Mouse (Mus musculus) hindbrain, postnatal 0 days (tissue): ENCODE results near the gene Emc9. TPM values are rescaled to one million over a fixed set of nuclear protein-coding genes. Genes with fewer than 3 reads are reported as not detected.

Experiments
- ATAC-seq: fragments of 200-750 bp; cut with Nextera tagmentation; 2 replicates; pipeline ENCODE4 v1.8.0; 2017; ENCODE audit warnings: mild to moderate bottlenecking, moderate TSS enrichment, moderate library complexity
- DNase-seq: peaks from one replicate; pipeline ENCODE4 v3.0.0-alpha.2; 2015; ENCODE audit warnings: low spot score
- H3K27ac ChIP-seq: fragments of 300-500 bp; sonication (generic); 2 replicates; pipeline ENCODE4 v1.5.1; 2014; ENCODE audit warnings: mild to moderate bottlenecking
- H3K27me3 ChIP-seq: fragments of 300-500 bp; sonication (generic); 2 replicates; pipeline ENCODE4 v1.6.1; 2014; ENCODE audit warnings: low read length, mixed read lengths; ENCODE audit not compliant: insufficient read depth
- H3K36me3 ChIP-seq: fragments of 300-500 bp; sonication (generic); 2 replicates; pipeline ENCODE4 v1.6.1; 2014; ENCODE audit warnings: low read length, mixed read lengths; ENCODE audit not compliant: insufficient read depth
- H3K4me1 ChIP-seq: fragments of 300-500 bp; sonication (generic); 2 replicates; pipeline ENCODE4 v1.6.1; 2014; ENCODE audit warnings: antibody characterized with exemption, low read length, mixed read lengths; ENCODE audit not compliant: insufficient read depth
- H3K4me2 ChIP-seq: fragments of 300-500 bp; sonication (generic); 2 replicates; pipeline ENCODE4 v1.6.1; 2014; ENCODE audit warnings: low read depth, mild to moderate bottlenecking, low read length, moderate library complexity, mixed read lengths
- H3K4me3 ChIP-seq: fragments of 300-500 bp; sonication (generic); 2 replicates; pipeline ENCODE4 v1.5.1; 2014; ENCODE audit warnings: low read length
- H3K9ac ChIP-seq: fragments of 300-500 bp; sonication (generic); replicated peaks from 2 replicates; pipeline ENCODE4 v1.6.1; 2014; ENCODE audit warnings: mild to moderate bottlenecking, low read length, moderate library complexity, mixed read lengths
- H3K9me3 ChIP-seq: fragments of 300-500 bp; sonication (generic); 2 replicates; pipeline ENCODE4 v1.6.1; 2016; ENCODE audit warnings: low read length, mixed read lengths
- CTCF ChIP-seq: IDR thresholded peaks from 2 replicates; pipeline ENCODE4 v1.5.1; 2016; ENCODE audit warnings: antibody characterized with exemption, control low read depth, low read depth
- WGBS: fragments of 180-500 bp; shearing (Covaris S2); extraction: QIAGEN DNeasy Blood & Tissue Kit; methylation state at CpG from one replicate; pipeline ENCODE4 v1.1.7; 2014; 5-methylcytosine and 5-hydroxymethylcytosine counted together
- polyA plus RNA-seq: library from polyadenylated mRNA; unstranded; fragments of >200 nt; fragmentation: Nextera tagmentation; extraction: Ambion mirVana; gene quantifications from 2 replicates; pipeline ENCODE4 v1.2.1, GENCODE M21; 2015
- total RNA-seq: library from RNA; depleted of rRNA; stranded (reverse); fragments of >200 nt; gene quantifications from 2 replicates; pipeline ENCODE4 v1.2.3, GENCODE M21; 2014

The Emc9 gene
- total and polyA plus RNA-seq, 2 experiments from 2014 or later = 51.6 to 79.0 TPM

DNA sequence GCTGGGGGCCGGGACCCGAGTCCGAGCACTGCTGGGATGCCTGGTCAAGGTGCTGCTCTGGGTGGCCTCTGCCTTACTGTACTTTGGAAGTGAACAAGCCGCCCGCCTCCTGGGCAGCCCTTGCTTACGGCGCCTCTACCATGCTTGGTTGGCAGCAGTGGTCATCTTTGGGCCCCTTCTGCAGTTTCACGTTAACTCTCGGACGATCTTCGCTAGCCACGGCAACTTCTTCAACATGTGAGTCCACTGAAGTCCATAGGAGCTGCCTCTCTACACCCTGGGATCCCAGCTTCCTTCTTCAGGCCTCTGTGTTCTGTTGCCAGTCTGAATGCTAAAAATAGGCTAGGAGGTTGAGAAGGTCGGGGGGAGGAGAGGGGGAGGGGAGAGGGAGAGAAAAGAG is 9.4 kb downstream of the Emc9 start:
- Histone ChIP-seq H3K9me3 (no peaks in the 10 kb centered on the region), H3K36me3 (no peaks in the 10 kb centered on the region), H3K4me1 (no peaks in the 10 kb centered on the region), H3K27ac (no peak overlapping the region), H3K9ac (no peak overlapping the region), H3K4me2 (no peak overlapping the region), H3K27me3 (no peaks in the 10 kb centered on the region), H3K4me3 (no peak overlapping the region)
- ATAC-seq (no peak), DNase-seq (no peak)
- TF ChIP-seq CTCF = no peak
- WGBS = 77% methylated on average over 13 of the region's 13 CpGs

DNA sequence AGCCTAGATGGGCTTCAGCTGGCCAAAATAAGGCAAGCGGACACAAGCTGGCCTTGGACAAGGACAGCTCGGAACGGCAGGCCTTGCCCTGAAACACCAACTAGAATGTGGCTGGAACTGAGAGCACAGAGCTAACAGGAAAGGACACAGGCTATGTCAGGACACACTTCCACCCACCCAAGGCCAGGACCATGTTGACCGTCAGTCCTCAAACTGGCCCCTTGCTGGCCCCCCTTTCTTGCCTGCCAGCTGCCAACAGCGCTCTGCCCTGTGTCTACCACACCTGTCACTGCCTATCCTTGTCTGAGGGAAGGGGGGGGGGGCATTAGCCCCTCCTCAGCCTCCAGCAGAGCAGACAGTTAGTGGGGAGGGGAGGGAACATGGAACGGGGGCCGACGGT is 9.8 kb downstream of the Emc9 start, which contains the start of gene Fitm1:
Gene Fitm1, plus strand, starts transcription at position 316 of the 400 bp plus-strand sequence.
- DNase-seq = no peak
- ATAC-seq = no peak
- TF ChIP-seq CTCF = no peak
- H3K27ac ChIP-seq = no peak within 1 kb of the TSS
- no peaks in the 10 kb centered on the region for H3K4me1 ChIP-seq
- no peaks in the 10 kb centered on the region for H3K36me3 ChIP-seq
- no peak within 1 kb of the TSS for H3K9ac ChIP-seq
- H3K4me3 ChIP-seq = no peak within 1 kb of the TSS
- H3K9me3 ChIP-seq = no peaks in the 10 kb centered on the region
- no peak within 1 kb of the TSS for H3K4me2 ChIP-seq
- WGBS = 93% methylated on average over 8 of the region's 8 CpGs
- no peaks in the 10 kb centered on the region for H3K27me3 ChIP-seq

DNA sequence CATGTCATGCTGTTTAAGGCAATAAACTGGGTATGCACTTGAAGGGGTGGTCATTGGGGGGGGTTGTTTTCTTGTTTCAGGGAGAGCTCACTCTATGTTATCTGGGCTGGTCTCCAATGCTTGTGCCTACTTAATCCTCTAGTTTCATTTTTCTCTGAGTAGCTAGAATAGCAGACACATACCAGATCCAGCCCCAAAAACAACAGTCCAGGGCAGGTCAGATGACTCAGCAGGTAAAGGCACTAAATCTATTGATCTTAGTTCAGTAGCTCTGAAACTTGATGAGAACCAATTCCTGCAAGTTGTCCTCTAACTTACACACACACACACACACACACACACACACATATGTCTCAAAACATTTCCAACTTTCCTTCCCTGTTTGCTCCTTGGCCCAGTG is 13.3 kb downstream of the Emc9 start:
- H3K4me1 ChIP-seq = no peaks in the 10 kb centered on the region
- H3K27me3 ChIP-seq = no peaks in the 10 kb centered on the region
- no peak for ATAC-seq
- no peak for TF ChIP-seq CTCF
- H3K36me3 ChIP-seq = peaks cover 31% of the 10 kb centered on the region
- no peak overlapping the region for H3K27ac ChIP-seq
- no peak for DNase-seq
- H3K4me3 ChIP-seq = no peak overlapping the region
- H3K9ac ChIP-seq = no peak overlapping the region
- H3K9me3 ChIP-seq = no peaks in the 10 kb centered on the region
- no peak overlapping the region for H3K4me2 ChIP-seq

DNA sequence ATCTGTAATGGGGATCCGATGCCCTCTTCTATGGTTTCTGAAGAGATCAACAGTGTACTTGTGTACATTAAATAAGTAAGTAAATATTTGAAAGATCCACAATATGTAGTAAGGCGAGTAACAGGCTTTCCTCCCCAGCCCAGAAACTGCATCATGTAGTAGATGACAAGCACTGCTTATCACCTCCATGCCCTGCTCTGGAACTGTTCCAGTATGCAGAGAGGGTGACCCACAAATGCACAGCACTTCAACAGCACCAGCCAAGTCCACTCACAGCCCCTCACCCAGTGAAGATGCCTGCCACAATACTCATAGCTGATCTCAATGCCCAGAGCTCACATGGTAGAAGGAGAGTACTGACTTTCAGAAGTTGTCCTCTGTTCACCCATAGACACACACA is 14.5 kb downstream of the Emc9 start:
- ATAC-seq (no peak), DNase-seq (no peak)
- Histone ChIP-seq H3K27me3 (no peaks in the 10 kb centered on the region), H3K4me3 (no peak overlapping the region), H3K9ac (no peak overlapping the region), H3K27ac (no peak overlapping the region), H3K4me2 (no peak overlapping the region), H3K36me3 (peaks cover 43% of the 10 kb centered on the region), H3K4me1 (no peaks in the 10 kb centered on the region), H3K9me3 (no peaks in the 10 kb centered on the region)
- TF ChIP-seq CTCF = no peak
- WGBS = 94% methylated on average over 2 of the region's 2 CpGs

DNA sequence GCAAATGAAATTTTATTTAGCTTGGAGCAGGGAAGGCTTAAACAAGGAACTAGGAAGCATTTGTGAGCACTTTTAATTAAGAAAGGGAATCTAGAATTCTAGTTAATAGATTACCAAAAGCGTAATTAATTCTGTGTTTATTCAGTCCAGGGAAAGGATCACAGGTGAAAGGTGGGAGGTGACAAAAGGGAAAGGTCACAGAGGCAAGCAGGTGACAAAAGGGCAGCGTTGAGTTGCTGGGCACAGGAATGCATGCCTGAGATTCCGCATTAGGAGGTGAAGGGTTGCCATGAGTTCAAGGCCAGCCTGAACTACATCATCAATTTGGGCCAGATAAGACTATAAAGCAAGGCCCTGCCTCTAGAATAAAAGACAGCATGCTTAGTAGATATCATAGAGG is 17.6 kb downstream of the Emc9 start:
- Histone ChIP-seq H3K36me3 (peaks cover 61% of the 10 kb centered on the region), H3K9ac (no peak overlapping the region), H3K4me3 (no peak overlapping the region), H3K27ac (no peak overlapping the region), H3K4me1 (no peaks in the 10 kb centered on the region), H3K9me3 (no peaks in the 10 kb centered on the region), H3K4me2 (no peak overlapping the region), H3K27me3 (no peaks in the 10 kb centered on the region)
- TF ChIP-seq CTCF = no peak
- DNase-seq (no peak), ATAC-seq (no peak)
- WGBS = 94% methylated on average over 3 of the region's 3 CpGs

DNA sequence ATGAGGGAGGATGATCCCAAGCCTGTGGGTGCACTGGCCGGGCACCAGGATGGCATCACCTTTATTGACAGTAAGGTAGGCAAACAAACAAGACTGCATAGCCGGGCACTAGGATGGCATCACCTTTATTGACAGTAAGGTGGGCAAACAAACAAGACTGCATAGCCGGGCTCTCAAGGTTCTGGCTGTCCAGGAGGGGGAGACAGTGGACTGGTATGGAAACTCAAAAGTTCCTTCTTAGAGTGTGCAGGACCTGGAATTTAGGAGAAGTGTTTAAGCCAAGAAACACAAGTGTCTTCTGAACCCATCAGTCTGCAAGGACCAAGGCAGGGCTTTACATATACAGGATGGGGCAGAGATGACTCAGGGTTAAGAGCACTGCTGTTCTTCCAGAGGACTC is 19.4 kb downstream of the Emc9 start:
- 76% methylated on average over 3 of the region's 3 CpGs for WGBS
- ATAC-seq (no peak), DNase-seq (no peak)
- TF ChIP-seq CTCF = 0 out of 2 replicates have a peak, but pooled peaks have one; percentile 21
- peaks cover 61% of the 10 kb centered on the region for H3K36me3 ChIP-seq
- H3K9ac ChIP-seq = no peak overlapping the region
- H3K4me3 ChIP-seq = no peak overlapping the region
- H3K9me3 ChIP-seq = no peaks in the 10 kb centered on the region
- no peak overlapping the region for H3K27ac ChIP-seq
- no peaks in the 10 kb centered on the region for H3K27me3 ChIP-seq
- H3K4me1 ChIP-seq = peaks cover 15% of the 10 kb centered on the region
- no peak overlapping the region for H3K4me2 ChIP-seq

DNA sequence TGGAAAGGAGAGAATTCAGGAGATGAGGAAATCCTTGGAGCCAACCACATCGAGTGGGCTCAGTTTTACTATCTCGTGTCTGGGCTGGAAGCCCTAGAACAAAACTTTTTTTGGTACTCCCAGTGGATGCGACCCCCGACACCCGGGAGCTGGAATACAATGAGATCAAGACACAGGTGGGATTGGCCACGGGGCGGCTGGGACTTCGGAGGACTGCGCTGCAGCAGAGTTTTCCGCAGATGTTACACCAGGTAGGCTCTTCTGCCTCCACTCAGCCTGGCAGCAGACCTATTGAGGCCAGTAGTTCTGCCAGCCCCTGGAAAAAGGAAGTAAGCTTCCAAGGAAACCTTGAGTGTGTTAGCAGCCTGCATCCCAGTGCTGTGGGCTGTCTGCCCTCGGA is 21.9 kb downstream of the Emc9 start:
- peaks cover 15% of the 10 kb centered on the region for H3K4me1 ChIP-seq
- H3K9ac ChIP-seq = no peak overlapping the region
- H3K36me3 ChIP-seq = peaks cover 45% of the 10 kb centered on the region
- H3K9me3 ChIP-seq = no peaks in the 10 kb centered on the region
- H3K27ac ChIP-seq = no peak overlapping the region
- no peak for TF ChIP-seq CTCF
- DNase-seq = no peak
- ATAC-seq = no peak
- WGBS = 92% methylated on average over 11 of the region's 11 CpGs
- H3K4me3 ChIP-seq = no peak overlapping the region
- no peaks in the 10 kb centered on the region for H3K27me3 ChIP-seq
- H3K4me2 ChIP-seq = no peak overlapping the region
